ENCODE assay signal across 10 mouse cellular contexts in genomic region chr4:33146679-33147291, GRCm38 (mm10). TPM values are rescaled to one million over a fixed set of nuclear protein-coding genes. Genes with fewer than 3 reads are reported as not detected.
DNase-seq lines count a peak whose midpoint lies in the region; ATAC-seq lines count a peak whose summit lies in the region.
"Had no signal": no experiment of that assay in that cellular context is flagged by ENCODE, and none has a peak within 500 bp of the region (broad histone marks: within the 10 kb centered on the region; RNA-seq: fewer than 3 reads in every experiment).

No protein-coding gene starts in this region.

- peak overlapping the region; percentile 27 for H3K4me2 ChIP-seq in kidney, embryonic 16.5 days (replicated peaks; ENCODE audit: low read depth, low read length)
- peak overlapping the region; percentile 17; the same call in 1 of the 2 replicates for H3K4me2 ChIP-seq in forebrain, embryonic 15.5 days (replicated peaks)
- peak overlapping the region; percentile 17 for H3K4me2 ChIP-seq in neural tube, embryonic 14.5 days (ENCODE audit: low read depth, low read length)

- H3K27ac ChIP-seq in kidney, embryonic 16.5 days (ENCODE audit: low read length) = no peak overlapping the region
- H3K27ac ChIP-seq in forebrain, embryonic 15.5 days (replicated peaks) = no peak overlapping the region
- H3K27ac ChIP-seq in neural tube, embryonic 14.5 days (ENCODE audit: low read depth, low read length) = no peak overlapping the region

- no peak overlapping the region for H3K4me3 ChIP-seq in kidney, embryonic 16.5 days (ENCODE audit: low read length)
- no peak overlapping the region for H3K4me3 ChIP-seq in forebrain, embryonic 15.5 days
- no peak overlapping the region for H3K4me3 ChIP-seq in neural tube, embryonic 14.5 days (ENCODE audit: low read depth, low read length)

- H3K9me3 ChIP-seq in kidney, embryonic 16.5 days (ENCODE audit: low read length) = no peaks in the 10 kb centered on the region
- H3K9me3 ChIP-seq in forebrain, embryonic 15.5 days = no peaks in the 10 kb centered on the region
- H3K9me3 ChIP-seq in neural tube, embryonic 14.5 days (ENCODE audit: control insufficient read depth, low read length) = no peaks in the 10 kb centered on the region

- H3K27me3 ChIP-seq in kidney, embryonic 16.5 days (ENCODE audit: insufficient read depth, low read length) = 0 out of 2 replicates have a peak, but pooled peaks cover 3% of the 10 kb centered on the region
- no peaks in the 10 kb centered on the region for H3K27me3 ChIP-seq in forebrain, embryonic 15.5 days
- H3K27me3 ChIP-seq in neural tube, embryonic 14.5 days (ENCODE audit: control insufficient read depth, insufficient read depth, low read length) = no peaks in the 10 kb centered on the region

- H3K9ac ChIP-seq in kidney, embryonic 16.5 days (replicated peaks; ENCODE audit: low read length) = peak overlapping the region; percentile 12; the same call in 1 of the 2 replicates
- H3K9ac ChIP-seq in forebrain, embryonic 15.5 days (replicated peaks) = no peak overlapping the region
- no peak overlapping the region for H3K9ac ChIP-seq in neural tube, embryonic 14.5 days (replicated peaks; ENCODE audit: low read depth, low read length)

- WGBS in kidney, embryonic 16.5 days = 40% methylated on average over 20 of the region's 20 CpGs
- 36% methylated on average over 20 of the region's 20 CpGs for WGBS in forebrain, embryonic 15.5 days
- WGBS in neural tube, embryonic 14.5 days = 39% methylated on average over 20 of the region's 20 CpGs

- DNase-seq in kidney, postnatal 36 days = no peak
- DNase-seq: cerebellum, postnatal 25 days; heart, postnatal 10 days had no signal

- no peaks in the 10 kb centered on the region for H3K36me3 ChIP-seq in kidney, embryonic 16.5 days (ENCODE audit: insufficient read depth, low read length)
- no peaks in the 10 kb centered on the region for H3K36me3 ChIP-seq in forebrain, embryonic 15.5 days
- H3K36me3 ChIP-seq in neural tube, embryonic 14.5 days (ENCODE audit: control insufficient read depth, insufficient read depth, low read length) = no peaks in the 10 kb centered on the region

- H3K4me1 ChIP-seq in kidney, embryonic 16.5 days (ENCODE audit: insufficient read depth, low read length) = no peaks in the 10 kb centered on the region
- no peaks in the 10 kb centered on the region for H3K4me1 ChIP-seq in forebrain, embryonic 15.5 days
- no peaks in the 10 kb centered on the region for H3K4me1 ChIP-seq in neural tube, embryonic 14.5 days (ENCODE audit: control insufficient read depth, insufficient read depth, low read length)

- ATAC-seq in kidney, embryonic 16.5 days (ENCODE audit: low FRiP score, low TSS enrichment) = 0 out of 2 replicates have a peak, but pooled peaks have one; percentile 12
- ATAC-seq in activated CD4-positive, CD25-positive, alpha-beta regulatory T cell, adult 4 months = peak; percentile 63
- ATAC-seq in forebrain, embryonic 15.5 days (replicated peaks) = no peak; the same call in 1 of the 2 replicates
- ATAC-seq in neural tube, embryonic 14.5 days (ENCODE audit: low read depth) = peak; percentile 65
- ATAC-seq in erythroblast, adult 5-6 weeks (replicated peaks; ENCODE audit: low FRiP score, poor library complexity, severe bottlenecking) = no peak
- no peak for ATAC-seq in monocyte, adult 5-6 weeks (replicated peaks; ENCODE audit: insufficient number of reproducible peaks, low FRiP score, low TSS enrichment, poor library complexity, severe bottlenecking)

RNA-seq across cellular contexts. Expression of gene Gabrr1, which starts 14.5 kb away (rescaled TPM):
- polyA plus RNA-seq in kidney, embryonic 16.5 days (2015; fragmentation: Nextera tagmentation; extraction: Ambion mirVana) = not detected in 2 replicates
- polyA plus RNA-seq in activated CD4-positive, CD25-positive, alpha-beta regulatory T cell, adult 4 months (2017; shearing (Covaris generic)) = not detected
- 0.08 and 0.14 TPM in 2 replicates for polyA plus RNA-seq in forebrain, embryonic 15.5 days (2015; fragmentation: Nextera tagmentation; extraction: Ambion mirVana)
- 0.17 TPM in 1 of 2 replicates, not detected in the other for polyA plus RNA-seq in neural tube, embryonic 14.5 days (2014; fragmentation: Nextera tagmentation; extraction: Ambion mirVana)
- total RNA-seq in erythroblast, adult 5-6 weeks (2015; ENCODE audit: low replicate concordance) = not detected in 2 replicates
- total RNA-seq in erythroblast, adult 5-6 weeks (2017; ENCODE audit: low replicate concordance) = not detected in 2 replicates
- total RNA-seq in monocyte, adult 5-6 weeks (2017) = not detected in 3 replicates
- polyA plus RNA-seq: spleen, adult 2 months had no signal

RNA-seq across cellular contexts. Expression of gene Pm20d2, which starts 42.8 kb away (rescaled TPM):
- 0.60 and 1.2 TPM in 2 replicates for polyA plus RNA-seq in kidney, embryonic 16.5 days (2015; fragmentation: Nextera tagmentation; extraction: Ambion mirVana)
- polyA plus RNA-seq in activated CD4-positive, CD25-positive, alpha-beta regulatory T cell, adult 4 months (2017; shearing (Covaris generic)) = not detected
- 2.5 and 3.0 TPM in 2 replicates for polyA plus RNA-seq in forebrain, embryonic 15.5 days (2015; fragmentation: Nextera tagmentation; extraction: Ambion mirVana)
- polyA plus RNA-seq in neural tube, embryonic 14.5 days (2014; fragmentation: Nextera tagmentation; extraction: Ambion mirVana) = 2.2 and 2.5 TPM in 2 replicates
- total RNA-seq in erythroblast, adult 5-6 weeks (2015; ENCODE audit: low replicate concordance) = not detected in 2 replicates
- total RNA-seq in erythroblast, adult 5-6 weeks (2017; ENCODE audit: low replicate concordance) = 0.28 TPM in 1 of 2 replicates, not detected in the other
- not detected in 3 replicates for total RNA-seq in monocyte, adult 5-6 weeks (2017)

Comparison
In these comparisons a context has a peak if more than half of its experiments do, and no peak if none do; other contexts are left out.
1. ATAC-seq: peak in kidney, embryonic 16.5 days (single experiment), activated CD4-positive, CD25-positive, alpha-beta regulatory T cell, adult 4 months (single experiment) and neural tube, embryonic 14.5 days (single experiment); none in forebrain, embryonic 15.5 days (single experiment), erythroblast, adult 5-6 weeks (single experiment) and monocyte, adult 5-6 weeks (single experiment).
2. Peak in every context shown above with its lines, with median percentiles within 50 percentile points of each other: H3K4me2 ChIP-seq.